Mouse (Mus musculus) stomach, postnatal 0 days (tissue): ENCODE measurements around the gene Tcp1.

Experiments used
- CTCF ChIP-seq: IDR thresholded peaks from 2 replicates; pipeline ENCODE4 v1.5.1; 2016; ENCODE audit warnings: antibody characterized with exemption, low read depth, mild to moderate bottlenecking, moderate library complexity
- EP300 ChIP-seq: optimal IDR thresholded peaks from 2 replicates; pipeline ENCODE3; 2016; ENCODE audit warnings: antibody characterized with exemption

- no peak for TF ChIP-seq CTCF
- TF ChIP-seq EP300: no peak
Measured at GRCm38 (mm10) chr17:12916588-12917380, 1.3 kb downstream of the Tcp1 start.
